Mouse (Mus musculus) small intestine, adult 2 months (tissue): ENCODE measurements around the gene Hoxb5.

Source experiments
- CTCF ChIP-seq: fragments of 200-500 bp; IDR thresholded peaks from 2 replicates; pipeline ENCODE4 v1.5.1; 2012; ENCODE audit warnings: low read depth, mild to moderate bottlenecking, control low read depth, inconsistent platforms, low read length, moderate library complexity, mixed read lengths; ENCODE audit not compliant: insufficient replicate concordance, insufficient read length; ENCODE audit errors: extremely low read depth
- POLR2A ChIP-seq: fragments of 200-500 bp; IDR thresholded peaks from 2 replicates; pipeline ENCODE4 v1.6.1; 2012; ENCODE audit warnings: low read depth, mild to moderate bottlenecking, control low read depth, inconsistent platforms, low read length, moderate library complexity

- TF ChIP-seq CTCF (no peak), POLR2A (no peak)
Observed at GRCm38 (mm10) chr11:96267021-96267920, 35.9 kb upstream of the Hoxb5 start.
